Mouse (Mus musculus): ENCODE measurements around the gene Ggnbp2. TPM values are rescaled to one million over a fixed set of nuclear protein-coding genes. Genes with fewer than 3 reads are reported as not detected.
A peak's percentile ranks its signal among the peaks of the same experiment; 100 is the strongest.

The Ggnbp2 gene
- polyA plus RNA-seq, 1 experiment from 2014 or later = 56.4 TPM

DNA sequence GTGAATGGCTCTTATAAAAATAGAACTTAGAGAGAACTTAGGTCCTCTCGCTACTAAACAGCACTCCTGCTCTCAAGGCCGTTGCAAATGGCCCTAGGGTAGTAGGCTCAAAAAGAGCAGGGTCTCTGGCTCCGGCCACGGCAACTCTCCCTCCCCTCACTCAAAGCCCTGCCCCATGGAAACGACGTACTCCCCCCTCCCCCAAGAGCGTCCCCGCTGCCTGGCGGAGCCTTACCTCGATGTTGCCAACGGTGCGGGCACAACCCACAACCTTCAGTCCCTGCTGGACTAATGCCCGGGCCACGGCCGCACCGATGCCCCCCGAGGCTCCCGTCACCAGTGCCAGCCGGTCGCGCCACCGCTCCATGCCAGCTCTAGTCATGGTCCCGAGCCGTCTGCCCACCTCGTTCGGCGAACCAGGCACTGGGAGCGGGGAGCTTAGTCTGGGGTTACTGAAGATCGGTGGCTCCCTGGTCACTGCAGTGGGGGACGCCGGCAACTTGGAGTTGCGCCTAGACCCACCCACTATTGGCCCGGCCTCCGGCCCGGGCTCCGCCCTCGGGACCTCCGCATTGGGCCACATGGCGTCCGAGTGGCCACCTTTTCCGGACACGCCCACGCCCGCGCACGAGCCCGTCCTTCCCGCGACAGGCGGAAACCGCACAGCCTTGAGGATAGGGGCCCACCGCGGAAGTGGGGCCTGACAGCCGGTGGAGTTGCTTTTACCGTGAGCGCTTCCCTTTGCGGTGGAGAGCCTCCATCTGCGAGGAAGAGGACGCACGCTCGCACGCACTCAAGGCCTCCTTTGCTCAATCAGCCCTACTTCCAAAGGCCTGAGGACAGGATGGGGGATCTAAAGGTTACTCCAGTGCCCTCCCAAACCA lies 41.9 kb downstream of the Ggnbp2 start, which contains the start of gene Dhrs11:
TSS of gene Dhrs11 (minus strand) at position 479 of the 884 bp plus-strand sequence.
- Histone ChIP-seq H3K27ac (peak within 1 kb of the TSS; percentile 83), H3K27me3 (ENCODE audit: insufficient read depth, low read length) (no peaks in the 10 kb centered on the region), H3K9ac (ENCODE audit: low read depth, low read length) (peak within 1 kb of the TSS; percentile 81), H3K4me3 (replicated peaks; ENCODE audit: low read depth, low read length) (peak within 1 kb of the TSS; percentile 62), H3K9me3 (replicated peaks; ENCODE audit: low read length) (no peaks in the 10 kb centered on the region), H3K4me2 (ENCODE audit: low read length) (peak within 1 kb of the TSS; percentile 97), H3K36me3 (ENCODE audit: insufficient read depth, low read length) (peaks cover 7% of the 10 kb centered on the region; the same call in 1 of the 2 replicates), H3K4me1 (replicated peaks; ENCODE audit: insufficient read depth, low read length) (no peaks in the 10 kb centered on the region; the same call in 1 of the 2 replicates)
- ATAC-seq (replicated peaks; ENCODE audit: low FRiP score, low read depth) (peak; percentile 94), DNase-seq (ENCODE audit: low spot score) (peak; percentile 95)
- WGBS = under 1% methylated on average over 62 of the region's 62 CpGs
- no peak for TF ChIP-seq CTCF (IDR thresholded peaks at IDR 0.05; ENCODE audit: low read depth)

DNA sequence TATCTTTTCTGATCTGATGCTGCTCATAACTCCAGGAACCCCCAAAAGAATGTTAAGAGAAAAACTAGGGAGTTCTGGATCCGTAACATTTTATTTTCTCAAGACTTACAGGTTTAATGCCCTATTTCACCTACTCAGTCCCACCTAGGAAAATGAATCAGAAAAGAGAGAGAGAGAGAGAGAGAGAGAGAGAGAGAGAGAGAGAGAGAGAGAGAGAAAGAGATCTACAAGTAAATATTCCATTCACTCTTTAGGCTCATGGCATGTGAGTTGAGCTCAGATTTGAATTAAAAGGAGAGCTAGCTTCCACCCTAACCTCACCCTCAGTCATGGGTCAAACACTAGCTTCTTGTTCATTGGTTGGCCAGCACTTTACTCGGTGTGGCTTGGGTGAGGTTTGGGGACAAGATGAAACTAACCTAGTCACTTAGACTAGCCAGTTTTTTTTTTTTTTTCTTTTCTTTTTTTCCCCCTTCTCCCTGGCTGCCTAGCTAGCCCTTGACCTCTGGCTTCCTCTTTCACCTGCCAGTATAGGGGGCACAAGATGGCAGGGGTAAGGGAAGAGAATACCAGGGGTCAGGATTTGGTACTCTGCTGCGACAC lies 42.6 kb downstream of the Ggnbp2 start:
- H3K36me3 ChIP-seq (ENCODE audit: insufficient read depth, low read length) = 0 out of 2 replicates have a peak, but pooled peaks cover 2% of the 10 kb centered on the region
- no peak for ATAC-seq (replicated peaks; ENCODE audit: low FRiP score, low read depth)
- 56% methylated on average over 3 of the region's 3 CpGs for WGBS
- H3K27ac ChIP-seq = peak overlapping the region; percentile 83; the same call in 1 of the 2 replicates
- no peaks in the 10 kb centered on the region; the same call in 1 of the 2 replicates for H3K4me1 ChIP-seq (replicated peaks; ENCODE audit: insufficient read depth, low read length)
- peak overlapping the region; percentile 81 for H3K9ac ChIP-seq (ENCODE audit: low read depth, low read length)
- no peak for TF ChIP-seq CTCF (IDR thresholded peaks at IDR 0.05; ENCODE audit: low read depth)
- H3K4me2 ChIP-seq (ENCODE audit: low read length) = peak overlapping the region; percentile 97
- H3K9me3 ChIP-seq (replicated peaks; ENCODE audit: low read length) = no peaks in the 10 kb centered on the region
- peak overlapping the region; percentile 62 for H3K4me3 ChIP-seq (replicated peaks; ENCODE audit: low read depth, low read length)
- no peak for DNase-seq (ENCODE audit: low spot score)
- H3K27me3 ChIP-seq (ENCODE audit: insufficient read depth, low read length) = no peaks in the 10 kb centered on the region

DNA sequence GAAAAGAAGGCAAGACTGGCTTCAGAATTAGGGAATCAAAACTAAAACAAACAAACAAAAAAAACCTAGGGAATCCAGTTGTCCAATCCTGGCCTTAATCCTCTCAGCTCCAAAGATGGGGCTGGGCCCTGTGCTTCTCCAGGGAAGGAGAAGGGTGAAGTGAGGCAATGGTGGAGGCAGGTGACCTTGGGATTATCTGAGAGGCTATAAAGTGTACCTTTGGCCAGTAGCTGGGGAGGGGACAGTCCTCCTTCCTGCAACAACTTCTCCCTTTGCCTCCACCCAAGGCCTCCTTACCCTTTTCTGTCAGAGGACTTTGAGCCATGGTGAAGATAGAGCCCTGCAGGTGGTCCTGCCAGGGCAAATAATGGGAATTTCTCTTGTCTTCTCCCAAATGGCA lies 43.1 kb downstream of the Ggnbp2 start:
- no peaks in the 10 kb centered on the region for H3K9me3 ChIP-seq (replicated peaks; ENCODE audit: low read length)
- H3K36me3 ChIP-seq (ENCODE audit: insufficient read depth, low read length) = no peaks in the 10 kb centered on the region
- ATAC-seq (replicated peaks; ENCODE audit: low FRiP score, low read depth) (no peak), DNase-seq (ENCODE audit: low spot score) (no peak)
- no peak for TF ChIP-seq CTCF (IDR thresholded peaks at IDR 0.05; ENCODE audit: low read depth)
- H3K27ac ChIP-seq = no peak overlapping the region
- no peaks in the 10 kb centered on the region; the same call in 1 of the 2 replicates for H3K4me1 ChIP-seq (replicated peaks; ENCODE audit: insufficient read depth, low read length)
- no peaks in the 10 kb centered on the region for H3K27me3 ChIP-seq (ENCODE audit: insufficient read depth, low read length)
- H3K4me3 ChIP-seq (replicated peaks; ENCODE audit: low read depth, low read length) = no peak overlapping the region
- H3K9ac ChIP-seq (ENCODE audit: low read depth, low read length) = no peak overlapping the region
- peak overlapping the region; percentile 97; the same call in 1 of the 2 replicates for H3K4me2 ChIP-seq (ENCODE audit: low read length)

DNA sequence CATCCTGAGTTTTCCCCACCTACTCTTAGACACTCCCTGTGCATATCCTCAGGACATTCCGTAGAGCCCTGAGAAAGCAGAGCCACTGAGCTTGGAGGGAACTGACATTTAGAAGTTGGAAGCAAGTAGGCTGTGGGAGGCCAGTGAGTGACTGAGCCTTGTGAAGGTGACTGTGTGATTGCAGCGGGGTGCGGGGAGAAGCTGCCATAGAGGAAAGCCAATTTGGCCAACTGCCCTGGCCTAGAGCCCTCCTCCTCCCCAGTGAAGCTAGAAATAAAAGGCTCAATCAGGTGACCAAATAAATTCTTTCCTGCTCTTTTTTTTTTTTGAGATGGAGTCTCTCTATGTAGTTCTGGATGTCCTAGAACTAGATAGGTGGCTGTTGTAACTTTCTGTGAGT lies 44.4 kb downstream of the Ggnbp2 start:
- H3K4me1 ChIP-seq (replicated peaks; ENCODE audit: insufficient read depth, low read length) = no peaks in the 10 kb centered on the region; the same call in 1 of the 2 replicates
- H3K36me3 ChIP-seq (ENCODE audit: insufficient read depth, low read length) = no peaks in the 10 kb centered on the region
- no peak overlapping the region for H3K4me2 ChIP-seq (ENCODE audit: low read length)
- no peak overlapping the region for H3K4me3 ChIP-seq (replicated peaks; ENCODE audit: low read depth, low read length)
- ATAC-seq (replicated peaks; ENCODE audit: low FRiP score, low read depth) (no peak), DNase-seq (ENCODE audit: low spot score) (peak; percentile 6)
- no peak for TF ChIP-seq CTCF (IDR thresholded peaks at IDR 0.05; ENCODE audit: low read depth)
- H3K27ac ChIP-seq = no peak overlapping the region
- WGBS = 53% methylated on average over 3 of the region's 3 CpGs
- H3K9ac ChIP-seq (ENCODE audit: low read depth, low read length) = no peak overlapping the region
- no peaks in the 10 kb centered on the region for H3K27me3 ChIP-seq (ENCODE audit: insufficient read depth, low read length)
- no peaks in the 10 kb centered on the region for H3K9me3 ChIP-seq (replicated peaks; ENCODE audit: low read length)

DNA sequence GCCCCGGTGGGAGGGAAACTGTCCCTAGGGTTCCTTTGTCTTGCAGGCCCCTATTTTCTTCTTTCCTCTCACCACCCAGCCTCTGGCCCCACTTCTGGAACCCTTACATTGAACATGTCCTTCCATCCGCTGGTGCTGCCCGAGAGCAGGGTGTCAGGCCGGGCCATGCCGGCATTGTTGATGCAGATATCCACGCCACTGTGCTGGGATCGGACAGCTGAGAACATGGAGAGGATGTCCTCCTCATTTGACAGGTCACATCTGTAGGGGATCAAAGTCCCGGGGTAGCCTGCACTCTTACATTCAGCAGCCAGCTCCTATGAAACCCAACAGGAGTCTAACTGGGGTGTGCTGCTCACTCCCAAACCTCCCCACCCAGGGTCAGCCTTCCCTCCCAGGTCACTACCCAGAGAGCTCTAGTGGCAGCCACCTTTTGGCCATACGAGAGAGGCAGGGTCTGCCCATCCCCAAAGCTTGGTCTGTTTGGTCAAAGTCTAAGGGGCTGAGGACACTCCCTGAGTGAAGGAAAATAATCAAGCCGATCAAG lies 45.3 kb downstream of the Ggnbp2 start:
- 80% methylated on average over 10 of the region's 10 CpGs for WGBS
- no peak for DNase-seq (ENCODE audit: low spot score)
- ATAC-seq (replicated peaks; ENCODE audit: low FRiP score, low read depth) = no peak

DNA sequence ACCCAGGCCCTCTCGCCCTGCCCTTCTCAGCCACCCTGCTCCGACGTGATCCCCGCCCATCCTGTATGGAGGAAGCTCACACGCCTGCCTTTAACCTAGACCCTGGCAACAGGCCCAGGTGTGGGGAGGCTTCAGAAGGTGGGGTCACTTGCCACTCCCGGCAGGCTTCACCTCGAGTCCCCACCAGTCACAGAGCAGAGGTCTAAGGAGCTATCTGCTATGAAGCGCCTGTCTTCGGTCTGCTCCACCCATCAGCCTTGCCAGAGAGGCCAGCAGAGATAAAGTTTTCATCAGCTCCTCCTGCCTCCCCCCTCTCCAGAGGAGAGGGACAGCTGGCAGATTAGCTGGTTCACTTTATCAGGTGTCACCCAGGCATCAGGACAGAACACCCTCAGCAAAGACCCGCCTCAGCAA lies 47.1 kb downstream of the Ggnbp2 start:
- no peak overlapping the region for H3K9ac ChIP-seq (ENCODE audit: low read depth, low read length)
- H3K27me3 ChIP-seq (ENCODE audit: insufficient read depth, low read length) = no peaks in the 10 kb centered on the region
- TF ChIP-seq CTCF (IDR thresholded peaks at IDR 0.05; ENCODE audit: low read depth) = no peak
- H3K4me2 ChIP-seq (ENCODE audit: low read length) = no peak overlapping the region
- ATAC-seq (replicated peaks; ENCODE audit: low FRiP score, low read depth) = no peak
- no peak for DNase-seq (ENCODE audit: low spot score)
- H3K36me3 ChIP-seq (ENCODE audit: insufficient read depth, low read length) = no peaks in the 10 kb centered on the region
- no peaks in the 10 kb centered on the region for H3K9me3 ChIP-seq (replicated peaks; ENCODE audit: low read length)
- 60% methylated on average over 10 of the region's 10 CpGs for WGBS
- H3K4me3 ChIP-seq (replicated peaks; ENCODE audit: low read depth, low read length) = no peak overlapping the region
- no peak overlapping the region for H3K27ac ChIP-seq
- H3K4me1 ChIP-seq (replicated peaks; ENCODE audit: insufficient read depth, low read length) = no peaks in the 10 kb centered on the region; the same call in 1 of the 2 replicates

More for the DNA sequence above, 45.3 kb downstream of the Ggnbp2 start:
- Histone ChIP-seq H3K27ac (no peak overlapping the region), H3K4me2 (ENCODE audit: low read length) (no peak overlapping the region), H3K4me3 (replicated peaks; ENCODE audit: low read depth, low read length) (no peak overlapping the region), H3K9me3 (replicated peaks; ENCODE audit: low read length) (no peaks in the 10 kb centered on the region), H3K9ac (ENCODE audit: low read depth, low read length) (no peak overlapping the region), H3K36me3 (ENCODE audit: insufficient read depth, low read length) (no peaks in the 10 kb centered on the region), H3K4me1 (replicated peaks; ENCODE audit: insufficient read depth, low read length) (no peaks in the 10 kb centered on the region; the same call in 1 of the 2 replicates), H3K27me3 (ENCODE audit: insufficient read depth, low read length) (no peaks in the 10 kb centered on the region)
- no peak for TF ChIP-seq CTCF (IDR thresholded peaks at IDR 0.05; ENCODE audit: low read depth)
